Mouse (Mus musculus): ENCODE results near the gene Psma7.

- TF ChIP-seq TCF3 (IDR thresholded peaks at IDR 0.05; ENCODE audit: insufficient read length, low read depth) (no peak), POLR2A (IDR thresholded peaks at IDR 0.05; ENCODE audit: insufficient read length, low read depth) (no peak), MYOG (IDR thresholded peaks at IDR 0.05; ENCODE audit: control insufficient read depth in 1 of 3, insufficient read depth in 1 of 3, insufficient read length in 2 of 3, low read depth in 2 of 3) (no peak), TCF12 (IDR thresholded peaks at IDR 0.05; ENCODE audit: insufficient read depth, poor library complexity, severe bottlenecking) (no peak), E2F4 (IDR thresholded peaks at IDR 0.05; ENCODE audit: insufficient read depth) (no peak), POLR2AphosphoS2 (IDR thresholded peaks at IDR 0.05; ENCODE audit: insufficient read length, low read depth) (peak; percentile 31)
Observed at GRCm38 (mm10) chr2:180033956-180034355, 8.3 kb downstream of the Psma7 start.
